Mouse (Mus musculus) bone marrow, adult 2 months (tissue): Measurements from ENCODE around the gene Trim42. TPM values are rescaled to one million over a fixed set of nuclear protein-coding genes. Genes with fewer than 3 reads are reported as not detected.
A peak's percentile ranks its signal among the peaks of the same experiment; 100 is the strongest.

Experiments used
- H3K27ac ChIP-seq: fragments of 200-500 bp; 2 replicates; pipeline ENCODE4 v1.5.1; 2012; ENCODE audit warnings: low read depth, mild to moderate bottlenecking, control low read depth, inconsistent platforms, low read length; ENCODE audit not compliant: control insufficient read depth, poor library complexity, insufficient read depth
- H3K4me1 ChIP-seq: fragments of 200-500 bp; 2 replicates; pipeline ENCODE4 v1.6.1; 2011; ENCODE audit warnings: low read length; ENCODE audit not compliant: control insufficient read depth, insufficient read depth
- H3K4me3 ChIP-seq: fragments of 200-500 bp; replicated peaks from 2 replicates; pipeline ENCODE3; 2011; ENCODE audit warnings: mild to moderate bottlenecking, low read depth, low read length, control low read depth; ENCODE audit not compliant: control insufficient read depth
- CTCF ChIP-seq: fragments of 200-500 bp; IDR thresholded peaks from 2 replicates; pipeline ENCODE4 v1.5.1; 2011; ENCODE audit warnings: low read length, control low read depth; ENCODE audit not compliant: control insufficient read depth, insufficient read depth
- POLR2A ChIP-seq: fragments of 200-500 bp; IDR thresholded peaks from 2 replicates; pipeline ENCODE4 v1.6.1; 2011; ENCODE audit warnings: low read depth, mild to moderate bottlenecking, control low read depth, low read length, borderline replicate concordance; ENCODE audit not compliant: control insufficient read depth
- WGBS: fragments of 180-500 bp; shearing (Covaris S2); methylation state at CpG from one replicate; pipeline ENCODE4 v1.1.7; 2018; 5-methylcytosine and 5-hydroxymethylcytosine counted together
- polyA plus RNA-seq: library from polyadenylated mRNA; stranded (reverse); fragments of >200 nt; gene quantifications from 2 replicates; pipeline ENCODE4 v1.2.4, GENCODE M21; 2011; ENCODE audit warnings: low replicate concordance; ENCODE audit not compliant: missing spikeins, insufficient read depth, insufficient read length

Trim42 gene
- polyA plus RNA-seq, 1 experiment = not detected

DNA sequence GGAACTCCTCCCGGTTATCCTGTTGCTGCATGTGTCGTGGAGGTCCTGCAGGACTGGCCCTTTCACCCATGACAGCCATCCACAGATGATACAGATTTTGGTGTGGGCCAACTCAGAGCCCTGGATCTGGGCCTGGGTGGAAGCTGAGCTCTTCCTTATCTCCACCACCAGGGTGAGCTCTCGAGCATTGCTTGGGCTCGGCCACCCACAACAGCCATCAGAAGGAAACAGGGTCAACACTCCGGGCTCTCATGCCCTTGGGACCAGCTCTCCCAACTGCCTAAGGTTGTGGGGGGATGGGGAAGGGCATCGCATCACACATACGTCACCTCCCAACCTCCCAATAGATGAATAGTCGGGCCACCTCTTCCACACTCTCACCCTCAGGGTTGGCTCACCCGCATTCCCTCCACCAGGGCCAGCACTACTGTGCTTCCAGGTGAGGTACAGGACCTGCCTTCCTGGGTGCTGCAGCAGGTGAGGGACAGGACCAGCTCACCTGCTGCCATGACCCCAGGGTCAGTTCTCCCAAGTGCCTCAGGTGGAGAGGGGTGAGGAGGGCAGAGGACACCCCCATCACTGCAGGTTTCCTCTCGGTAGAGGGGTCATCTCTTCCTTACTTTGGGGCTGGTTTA is 54.2 kb downstream of the Trim42 start:
- H3K4me1 ChIP-seq = no peaks in the 10 kb centered on the region
- 60% methylated on average over 10 of the region's 10 CpGs for WGBS
- H3K27ac ChIP-seq = no peak overlapping the region
- peak; percentile 30; the same call in 1 of the 2 replicates for TF ChIP-seq CTCF
- TF ChIP-seq POLR2A = no peak
- H3K4me3 ChIP-seq = no peak overlapping the region

GRCm38 (mm10) chr9:97311614-97312013 is 58.1 kb downstream of the Trim42 start:
- Histone ChIP-seq H3K27ac (no peak overlapping the region), H3K4me3 (no peak overlapping the region), H3K4me1 (no peaks in the 10 kb centered on the region; the same call in 1 of the 2 replicates)
- TF ChIP-seq CTCF = no peak
- TF ChIP-seq POLR2A = no peak
- 68% methylated on average over 7 of the region's 7 CpGs for WGBS

DNA sequence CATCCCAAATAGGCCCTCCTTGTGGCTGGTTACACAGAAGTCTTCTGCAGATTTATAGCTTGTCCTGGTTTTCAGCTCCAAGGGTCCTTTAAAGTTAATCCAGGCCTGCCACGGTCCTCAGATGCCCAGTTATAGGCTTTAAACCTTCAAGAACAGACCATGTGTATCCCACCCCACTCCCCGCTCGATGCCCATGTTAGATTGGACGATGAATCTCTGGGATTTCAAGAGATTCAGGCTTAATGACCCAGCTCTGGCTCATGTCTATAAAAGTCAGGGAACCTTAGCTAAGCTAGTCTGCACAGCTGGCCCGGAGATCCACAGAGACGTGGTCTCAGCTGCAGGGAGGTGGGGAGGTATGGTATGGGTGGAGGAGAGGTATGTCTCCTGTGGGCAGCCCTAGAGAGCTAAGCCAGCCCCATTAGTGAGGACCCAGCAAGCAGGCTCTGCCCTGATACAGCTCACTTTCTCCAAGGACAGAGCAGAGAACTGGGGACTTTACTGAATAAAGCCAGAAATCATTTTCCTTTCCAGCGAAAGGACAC is 60.2 kb downstream of the Trim42 start:
- 85% methylated on average over 7 of the region's 7 CpGs for whole genome bisulfite sequencing
- TF ChIP-seq POLR2A = no peak
- no peak for TF ChIP-seq CTCF
- H3K4me1 ChIP-seq = no peaks in the 10 kb centered on the region; the same call in 1 of the 2 replicates
- no peak overlapping the region for H3K27ac ChIP-seq
- no peak overlapping the region for H3K4me3 ChIP-seq

GRCm38 (mm10) chr9:97307705-97308485 is 61.9 kb downstream of the Trim42 start:
- 23% methylated on average over 6 of the region's 6 CpGs for WGBS
- TF ChIP-seq POLR2A (no peak), CTCF (no peak)
- H3K4me1 ChIP-seq = no peaks in the 10 kb centered on the region; the same call in 1 of the 2 replicates
- H3K27ac ChIP-seq = no peak overlapping the region
- no peak overlapping the region for H3K4me3 ChIP-seq
